Mouse (Mus musculus) gastrocnemius, postnatal 4 days (tissue): ENCODE measurements around the gene Tbc1d25. TPM values are rescaled to one million over a fixed set of nuclear protein-coding genes. Genes with fewer than 3 reads are reported as not detected.

Experiments used
- DNase-seq, 2 experiments: peaks; one replicate each; pipeline ENCODE4 v3.0.0; 2021 to 2022; ENCODE audit warnings: low spot score in 2 of 2, mixed read lengths in 2 of 2
- total RNA-seq, 2 experiments: library from RNA; stranded (reverse); gene quantifications; 2 replicates each; pipeline ENCODE4 v1.2.3; 2021

Gene Tbc1d25
- total RNA-seq, 2 experiments from 2014 or later: 4.6 to 6.1 TPM

DNA sequence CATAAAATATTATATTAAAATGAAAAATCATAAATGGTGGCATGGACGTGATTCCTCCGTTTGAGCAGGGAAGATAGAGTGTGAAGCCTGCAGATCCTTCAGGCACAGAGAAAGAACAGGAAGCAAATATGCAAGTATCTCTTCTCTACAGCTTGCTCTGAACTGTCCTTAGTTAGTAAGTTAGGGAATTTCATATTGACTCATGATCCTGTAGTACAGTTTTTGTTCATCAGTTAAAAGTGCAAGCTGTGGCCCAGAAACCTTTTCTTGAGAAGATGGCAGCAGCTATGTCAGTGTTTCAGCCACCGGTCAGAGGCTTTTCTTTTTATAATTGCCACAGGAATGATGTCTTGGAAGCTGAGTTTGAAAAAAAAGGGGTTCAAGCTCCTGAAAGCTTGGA is 71.0 kb downstream of the Tbc1d25 start:
- no peak for DNase-seq

Other genes with a start within 250 kb of the Tbc1d25 start
- gene Eras, start 247.6 kb downstream of the Tbc1d25 start, total RNA-seq: not detected
- gene Hdac6, start 228.3 kb downstream of the Tbc1d25 start, total RNA-seq: 10 to 100 TPM; 11.0 to 13.1 TPM
- gene Gata1, start 198.1 kb downstream of the Tbc1d25 start, total RNA-seq: under 1 TPM; 0.27 to 0.54 TPM
- gene Glod5, start 157.7 kb downstream of the Tbc1d25 start, total RNA-seq: not detected
- 10 to 100 TPM; 14.7 to 14.9 TPM for gene Suv39h1, start 101.4 kb downstream of the Tbc1d25 start, total RNA-seq
- 1 to 10 TPM; 2.8 TPM for gene Was, start 85.7 kb downstream of the Tbc1d25 start, total RNA-seq
- 10 to 100 TPM; 29.5 to 34.2 TPM for gene Wdr13, start 43.3 kb downstream of the Tbc1d25 start, total RNA-seq
- gene Rbm3, start 30.3 kb downstream of the Tbc1d25 start, total RNA-seq: 100 to 1,000 TPM; 359 to 459 TPM
- gene Ebp, start 17.3 kb upstream of the Tbc1d25 start, total RNA-seq: 10 to 100 TPM; 22.3 to 24.1 TPM
- gene Porcn, start 30.3 kb upstream of the Tbc1d25 start, total RNA-seq: 1 to 10 TPM; 4.2 to 5.4 TPM
- 10 to 100 TPM; 13.4 to 14.8 TPM for gene Ftsj1, start 76.2 kb upstream of the Tbc1d25 start, total RNA-seq
- gene Slc38a5, start 95.0 kb upstream of the Tbc1d25 start, total RNA-seq: under 1 TPM in 1 of 2 experiments, not detected in 1; 0.36 TPM
- gene Ssxb10, start 151.2 kb upstream of the Tbc1d25 start, total RNA-seq: not detected
- not detected for gene Ssxb9, start 190.8 kb upstream of the Tbc1d25 start, total RNA-seq
- gene Ssxb1, start 237.1 kb upstream of the Tbc1d25 start, total RNA-seq: not detected